Mouse (Mus musculus) right cerebral cortex, adult 2 months (tissue): ENCODE measurements around the gene Usp10.

ENCODE experiments used
- DNase-seq, 2 experiments: peaks; one replicate each; pipeline ENCODE4 v3.0.0; 2021 to 2022; ENCODE audit warnings: low spot score in 2 of 2

The Usp10 gene

GRCm38 (mm10) chr8:119915298-119915697 lies 5.1 kb downstream of the Usp10 start:
- no peak for DNase-seq

- no peak for DNase-seq
Observed at GRCm38 (mm10) chr8:119916237-119916892, 6.2 kb downstream of the Usp10 start.

- DNase-seq, result no peak
Observed at GRCm38 (mm10) chr8:119917415-119917814, 7.3 kb downstream of the Usp10 start.

GRCm38 (mm10) chr8:119918155-119918567 lies 8.0 kb downstream of the Usp10 start:
- DNase-seq, result no peak

- no peak for DNase-seq
Observed at GRCm38 (mm10) chr8:119923259-119923658, 13.1 kb downstream of the Usp10 start.

- DNase-seq, result no peak
Observed at GRCm38 (mm10) chr8:119925428-119925827, 15.3 kb downstream of the Usp10 start.

DNA sequence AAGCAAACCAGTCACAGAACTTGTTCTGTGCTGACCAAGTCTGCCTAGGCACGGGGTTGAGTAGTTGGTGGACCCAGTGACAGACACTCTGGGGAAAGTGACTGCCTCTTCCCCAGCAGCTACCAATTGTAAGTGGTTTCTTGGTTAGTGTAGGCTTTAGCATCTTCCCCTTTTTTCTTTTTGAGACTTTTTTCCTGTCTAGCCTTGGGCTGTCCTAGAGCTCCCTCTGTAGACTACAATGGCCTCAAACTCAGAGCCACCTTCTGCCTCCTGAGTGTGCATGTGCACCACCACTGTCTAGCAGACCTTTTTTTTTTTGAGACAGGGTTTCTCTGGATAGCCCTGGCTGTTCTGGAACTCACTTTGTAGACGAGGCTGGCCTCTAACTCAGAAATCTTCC lies 16.3 kb downstream of the Usp10 start:
- DNase-seq, result no peak

GRCm38 (mm10) chr8:119927422-119928092 lies 17.4 kb downstream of the Usp10 start:
- DNase-seq, result peak in 1 of 2 experiments; percentile 34

DNA sequence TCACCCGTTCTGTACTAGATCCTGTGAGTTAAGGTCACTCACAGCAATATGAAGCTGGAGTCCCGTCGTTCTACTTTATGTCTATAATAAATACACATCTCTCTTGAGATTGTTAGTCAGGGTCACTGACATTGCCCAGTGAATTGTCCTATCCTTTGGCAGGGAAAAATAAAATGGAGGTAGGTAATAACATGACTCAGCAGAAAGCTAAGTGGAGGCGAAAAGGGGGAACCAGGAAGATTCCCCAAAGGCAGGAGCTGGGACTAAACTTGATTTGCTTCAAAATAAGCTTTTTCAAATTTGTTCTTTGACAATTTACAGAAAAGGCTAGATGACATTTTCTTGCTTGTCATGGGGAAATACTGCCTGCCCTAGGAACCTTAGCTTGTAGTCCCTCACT lies 21.2 kb downstream of the Usp10 start:
- DNase-seq, result no peak

- no peak for DNase-seq
Observed at GRCm38 (mm10) chr8:119933681-119934080, 23.5 kb downstream of the Usp10 start.

- no peak for DNase-seq
Observed at GRCm38 (mm10) chr8:119935541-119935940, 25.4 kb downstream of the Usp10 start.

GRCm38 (mm10) chr8:119938481-119938880 lies 28.3 kb downstream of the Usp10 start:
- DNase-seq, result no peak

DNA sequence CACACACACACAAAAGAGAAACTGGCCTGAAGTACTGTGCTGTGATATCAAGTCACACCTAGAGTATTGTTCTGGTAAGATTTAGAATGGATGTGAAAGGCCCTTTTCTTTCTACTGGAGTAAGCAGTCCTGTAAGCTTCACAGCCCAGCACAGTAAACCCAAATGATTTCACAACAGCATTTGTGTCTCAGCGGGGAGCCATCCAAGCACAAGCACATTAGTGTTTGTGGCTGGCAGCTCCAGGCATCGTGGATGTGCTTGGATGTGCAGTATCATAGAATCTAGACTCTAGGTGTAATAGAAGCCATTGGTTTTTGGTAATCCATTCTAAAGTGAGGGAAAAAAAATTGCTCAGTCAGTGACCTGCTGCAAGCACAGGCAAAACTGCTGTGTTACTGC lies 29.2 kb downstream of the Usp10 start:
- DNase-seq, result no peak

DNA sequence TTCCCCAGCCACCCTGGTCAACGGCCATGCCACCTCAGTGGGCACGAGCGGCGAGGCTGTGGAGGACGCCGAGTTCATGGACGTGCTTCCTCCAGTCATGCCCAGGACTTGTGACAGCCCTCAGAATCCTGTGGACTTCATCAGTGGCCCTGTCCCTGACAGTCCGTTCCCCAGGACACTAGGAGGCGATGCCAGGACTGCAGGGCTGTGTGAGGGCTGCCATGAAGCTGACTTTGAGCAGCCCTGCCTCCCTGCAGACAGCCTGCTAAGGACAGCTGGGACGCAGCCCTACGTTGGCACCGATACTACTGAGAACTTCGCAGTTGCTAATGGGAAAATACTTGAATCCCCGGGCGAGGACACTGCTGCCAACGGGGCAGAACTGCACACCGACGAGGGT lies 31.3 kb downstream of the Usp10 start:
- no peak for DNase-seq

DNA sequence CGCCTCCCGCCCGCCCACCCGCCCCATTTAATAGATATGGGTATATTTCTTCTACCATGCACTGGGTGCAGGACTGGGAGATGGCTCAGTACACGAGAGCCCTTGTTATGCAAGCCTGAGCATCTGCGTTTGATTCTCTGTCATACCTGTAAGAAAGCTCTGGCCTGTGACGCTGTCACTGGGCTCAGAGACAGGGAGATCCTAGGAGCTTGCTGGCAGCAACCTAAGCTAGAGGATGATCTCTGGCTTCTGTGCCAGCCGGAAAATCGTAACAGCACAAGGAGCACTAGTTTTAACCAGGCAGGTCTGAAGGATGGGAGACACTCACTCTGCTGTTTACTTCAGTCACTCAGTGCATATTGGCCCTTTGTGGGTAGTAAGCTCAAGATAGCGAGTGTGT lies 33.5 kb downstream of the Usp10 start:
- no peak for DNase-seq

- DNase-seq, result peak; percentile 80 to 87
Observed at GRCm38 (mm10) chr8:119944096-119944811, 34.1 kb downstream of the Usp10 start.

- DNase-seq, result peak; percentile 19 to 42
Observed at GRCm38 (mm10) chr8:119946326-119946865, 36.2 kb downstream of the Usp10 start.

DNA sequence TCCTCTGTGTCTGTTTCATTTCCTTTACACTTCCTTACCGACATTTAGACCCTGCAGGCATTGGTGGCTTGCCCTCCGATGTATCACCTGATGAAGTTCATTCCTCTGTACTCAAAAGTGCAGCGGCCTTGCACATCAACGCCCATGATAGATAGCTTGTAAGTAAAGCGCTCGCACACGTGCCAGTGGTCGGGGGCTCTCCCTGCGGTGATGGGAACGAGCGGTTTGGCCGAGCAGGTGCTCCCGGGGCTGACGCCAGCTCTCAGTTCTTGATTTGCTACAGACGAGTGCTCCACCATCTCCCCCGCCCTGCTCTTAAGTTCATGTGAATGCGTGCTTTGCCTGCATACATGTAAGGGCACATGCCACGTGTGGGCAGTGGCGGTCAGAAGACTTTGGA lies 37.5 kb downstream of the Usp10 start:
- DNase-seq, result no peak

GRCm38 (mm10) chr8:119948340-119948739 lies 38.2 kb downstream of the Usp10 start:
- peak; percentile 55 to 64 for DNase-seq

- DNase-seq, result no peak
Observed at GRCm38 (mm10) chr8:119952282-119952681, 42.1 kb downstream of the Usp10 start.

DNA sequence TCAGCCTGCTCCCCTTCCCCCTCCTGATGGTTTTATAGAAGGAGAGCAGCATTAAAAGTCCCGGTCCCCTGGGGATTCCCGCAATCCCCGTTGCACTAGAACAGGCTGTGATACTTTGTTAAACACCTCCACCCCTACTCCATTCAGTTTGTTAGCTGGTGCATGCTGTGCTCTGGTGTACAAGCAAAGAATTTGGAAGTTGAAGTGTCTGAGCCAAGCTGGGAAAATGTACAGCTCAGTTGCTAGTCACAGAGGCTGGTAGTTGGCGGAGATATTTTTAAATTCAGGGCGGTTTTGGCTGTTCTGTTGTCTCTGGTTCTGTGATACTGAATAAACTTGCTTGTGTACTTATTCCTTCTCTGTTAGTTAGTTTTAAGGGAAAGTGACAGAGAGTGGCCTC lies 42.6 kb downstream of the Usp10 start:
- peak; percentile 64 to 66 for DNase-seq

DNA sequence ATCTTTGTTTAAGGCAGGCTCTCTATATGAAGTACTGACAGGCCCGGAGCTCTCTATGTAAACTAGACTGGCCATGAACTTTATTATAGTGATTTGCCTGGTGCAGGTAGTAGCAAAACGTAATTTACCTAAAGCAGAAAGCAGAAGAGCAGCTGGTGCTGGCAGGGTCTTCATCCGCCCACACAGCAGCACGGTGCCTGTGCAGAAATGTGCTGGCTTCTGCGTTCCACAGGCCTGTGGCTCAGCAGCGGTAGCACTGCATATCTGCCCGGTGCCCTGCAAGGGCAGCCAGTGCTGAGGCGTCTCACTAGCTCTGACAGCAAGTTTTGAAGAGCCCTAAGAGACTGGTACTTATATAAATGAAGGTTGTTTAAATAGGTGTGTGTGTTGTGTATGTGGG lies 45.2 kb downstream of the Usp10 start:
- peak; percentile 22 to 34 for DNase-seq

DNA sequence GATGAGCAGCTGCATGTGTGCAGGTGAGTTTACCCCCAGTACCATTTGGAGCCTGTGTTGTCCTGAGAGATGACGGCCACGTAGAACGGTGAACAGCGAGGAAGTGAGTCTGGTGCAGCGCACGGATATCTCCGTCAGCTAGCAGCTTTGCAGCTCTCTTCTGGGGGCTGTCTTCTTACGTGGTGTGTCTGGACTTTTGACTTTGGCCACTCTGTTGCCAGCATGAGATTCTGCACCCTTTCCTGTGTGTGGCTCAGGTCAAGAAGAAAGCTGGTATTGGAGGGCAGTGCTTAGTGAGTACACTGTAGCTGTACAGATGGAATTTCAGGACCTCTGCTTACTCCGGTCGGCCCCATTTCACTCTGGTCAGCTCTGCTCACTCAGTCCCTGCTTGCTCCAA lies 47.9 kb downstream of the Usp10 start:
- no peak for DNase-seq
